Mouse (Mus musculus) layer of hippocampus, postnatal 14 days (tissue): ENCODE results near the gene Btbd8. TPM values are rescaled to one million over a fixed set of nuclear protein-coding genes. Genes with fewer than 3 reads are reported as not detected.

ENCODE experiments used
- DNase-seq, 2 experiments: peaks; one replicate each; pipeline ENCODE4 v3.0.0; 2021 to 2022; ENCODE audit warnings: low spot score in 2 of 2, mixed read lengths in 1 of 2
- long read RNA-seq, 2 experiments: library from polyadenylated mRNA; stranded (forward); transcript quantifications; one replicate each; pipeline ENCODE4 v2.0.0; 2021
- total RNA-seq, 2 experiments: library from RNA; stranded (reverse); gene quantifications; 2 replicates each; pipeline ENCODE4 v1.2.3; 2021

The Btbd8 gene
- 10 to 100 TPM; 90.8 to 99.5 TPM for total RNA-seq
- long read RNA-seq, experiment 1, full-length matches to known transcripts = 7 of 28 reads
- long read RNA-seq, experiment 1, partial matches to known transcripts = 15 of 28 reads
- long read RNA-seq, experiment 1, other reads (novel, unspliced or antisense) = 6 of 28 reads
- long read RNA-seq, experiment 2, full-length matches to known transcripts = 12 of 36 reads
- long read RNA-seq, experiment 2, partial matches to known transcripts = 22 of 36 reads
- long read RNA-seq, experiment 2, other reads (novel, unspliced or antisense) = 2 of 36 reads

DNA sequence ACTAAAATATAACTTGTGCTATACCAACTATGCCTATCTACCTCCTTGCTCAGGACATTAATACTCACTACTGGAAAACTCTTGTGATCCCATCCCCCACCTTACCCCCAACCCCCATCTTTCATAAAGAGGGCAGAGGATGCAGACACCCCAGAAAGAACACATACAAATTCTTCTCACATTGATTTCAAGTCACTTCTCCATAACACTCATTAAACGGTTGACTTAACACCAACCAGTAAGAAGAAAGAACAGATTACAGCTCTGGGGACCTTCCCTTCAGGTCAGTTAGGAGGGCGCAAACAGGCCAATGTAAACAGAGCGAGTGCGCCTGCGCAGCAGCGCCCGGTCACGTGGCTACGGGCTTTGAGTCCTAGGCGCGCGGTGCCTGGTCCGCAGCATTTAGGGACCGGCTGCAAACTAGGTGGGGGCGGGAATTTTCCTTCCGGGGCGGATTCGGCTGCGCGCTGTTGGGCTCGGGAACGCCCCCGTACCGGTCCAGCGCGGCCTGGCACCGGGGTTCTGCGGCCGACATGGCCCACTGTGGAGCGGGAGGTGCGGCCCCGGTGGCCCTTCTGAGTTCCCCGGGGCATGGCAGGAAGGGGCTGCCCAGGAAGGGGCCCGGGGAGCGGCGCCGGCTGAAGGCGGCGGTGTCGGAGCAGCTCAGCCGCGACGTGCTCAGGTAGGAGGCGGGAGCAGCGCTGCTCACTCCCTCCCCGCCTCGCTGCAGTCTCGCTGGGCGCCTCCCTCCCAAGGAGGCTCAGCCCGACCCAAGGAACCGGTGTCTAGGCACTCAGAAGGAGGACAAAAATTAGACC is at the start of gene Btbd8:
TSS of gene Btbd8 (plus strand) at position 534 of the 818 bp plus-strand sequence.
- peak; percentile 92 to 94 for DNase-seq

DNA sequence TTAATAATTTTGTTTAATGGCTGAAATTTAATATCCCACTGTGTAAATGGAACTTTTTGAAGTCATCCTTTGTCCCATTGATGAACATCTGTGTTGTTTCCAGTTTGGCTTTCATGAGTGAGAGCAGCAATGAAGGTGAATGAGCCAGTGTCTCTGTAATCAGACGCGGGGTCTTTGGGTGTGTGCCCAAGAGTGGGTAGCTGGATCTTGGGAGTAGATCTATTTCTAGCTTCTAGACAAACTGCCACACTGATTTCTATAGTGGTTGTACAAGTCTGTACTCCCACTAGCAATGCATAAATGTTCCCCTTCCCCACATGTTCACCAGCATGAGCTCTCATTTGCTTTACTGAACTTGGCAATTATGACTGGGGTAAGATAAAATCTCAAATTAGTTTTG is 48.4 kb upstream of the Btbd8 start:
- DNase-seq = no peak

DNA sequence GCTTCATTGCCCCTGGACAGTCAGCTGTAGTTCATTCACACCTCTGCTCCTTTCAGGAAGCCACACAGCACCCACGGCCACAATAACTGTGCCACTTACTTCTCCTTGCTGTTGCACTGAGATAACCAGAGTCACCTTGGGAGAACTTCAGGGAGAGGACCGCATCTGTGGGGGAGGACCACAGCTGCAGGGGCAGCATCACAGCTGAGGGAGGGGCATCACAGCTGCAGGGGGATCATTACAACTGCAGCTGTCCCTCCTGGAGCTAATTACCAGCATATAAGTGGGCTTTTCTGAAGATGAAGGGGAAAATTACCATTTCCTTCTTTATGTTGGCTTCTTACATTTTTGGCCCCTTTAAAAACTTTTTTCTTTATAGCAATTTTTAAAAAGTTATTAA is 43.4 kb upstream of the Btbd8 start:
- no peak for DNase-seq

DNA sequence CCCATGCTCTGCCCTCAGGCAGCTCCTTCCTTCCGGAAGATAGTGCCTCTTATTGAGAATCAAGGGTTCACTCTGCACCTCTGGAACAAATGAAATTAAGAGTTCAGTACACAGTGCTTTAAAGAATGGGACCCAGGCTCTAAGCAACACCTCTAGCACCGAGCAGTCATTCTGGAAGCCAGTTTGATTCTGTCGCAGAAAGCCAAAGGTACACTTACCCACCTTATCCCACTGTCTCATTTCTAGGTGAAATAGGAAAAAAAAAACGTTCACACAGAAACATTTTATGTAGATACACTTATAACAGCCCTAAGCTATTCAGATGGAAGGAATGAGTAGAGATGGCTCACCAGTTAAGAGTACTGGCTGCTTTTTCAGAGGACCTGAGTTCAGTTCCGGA is 35.4 kb upstream of the Btbd8 start, which contains the start of gene Ephx4:
TSS of gene Ephx4 (plus strand) at position 301 of the 400 bp plus-strand sequence.
- no peak for DNase-seq

DNA sequence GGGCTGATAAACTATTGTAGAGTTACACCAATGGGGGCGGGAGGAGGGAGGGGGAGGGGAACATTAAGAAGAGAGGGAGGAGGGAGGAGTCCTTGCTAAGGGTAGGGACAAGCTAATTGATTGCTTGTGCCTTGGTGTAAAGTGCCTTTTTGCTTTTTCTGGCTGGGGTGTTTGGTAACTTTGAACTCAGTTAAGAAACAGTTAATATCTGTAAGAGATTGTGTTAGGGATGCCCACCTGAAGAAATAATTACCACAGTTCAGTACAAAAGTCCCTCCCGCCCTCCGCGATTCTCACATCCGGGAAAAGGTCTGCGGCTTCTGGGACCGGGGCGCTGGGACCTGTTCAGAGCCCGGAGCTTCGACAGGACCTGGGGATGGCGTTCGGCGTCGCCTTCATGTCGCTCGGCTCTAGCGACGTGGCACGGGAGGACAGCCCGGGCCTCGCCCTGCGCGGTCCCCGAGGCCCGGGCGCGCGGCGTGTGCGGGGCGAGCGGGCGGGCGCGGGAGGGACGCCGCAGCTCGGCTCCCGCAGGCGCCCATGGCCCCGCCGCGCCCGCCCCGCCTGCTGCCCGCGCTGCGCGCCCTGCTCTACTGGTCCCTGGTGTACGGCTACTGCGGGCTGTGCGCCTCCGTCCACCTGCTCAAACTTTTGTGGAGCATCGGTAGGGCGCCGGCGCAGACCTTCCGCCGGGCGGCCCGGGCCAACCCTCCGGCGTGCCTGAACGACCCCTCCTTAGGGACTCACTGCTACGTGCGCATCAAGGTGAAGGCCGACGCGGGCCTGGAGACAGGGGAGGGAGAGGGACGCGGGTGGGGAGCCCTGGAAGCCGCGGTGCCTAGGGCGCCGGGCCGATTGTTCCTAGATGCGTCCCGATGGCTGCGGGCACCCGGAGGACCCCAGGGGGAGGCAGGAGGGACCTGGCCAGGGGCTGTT is 34.5 kb upstream of the Btbd8 start:
- DNase-seq = no peak

DNA sequence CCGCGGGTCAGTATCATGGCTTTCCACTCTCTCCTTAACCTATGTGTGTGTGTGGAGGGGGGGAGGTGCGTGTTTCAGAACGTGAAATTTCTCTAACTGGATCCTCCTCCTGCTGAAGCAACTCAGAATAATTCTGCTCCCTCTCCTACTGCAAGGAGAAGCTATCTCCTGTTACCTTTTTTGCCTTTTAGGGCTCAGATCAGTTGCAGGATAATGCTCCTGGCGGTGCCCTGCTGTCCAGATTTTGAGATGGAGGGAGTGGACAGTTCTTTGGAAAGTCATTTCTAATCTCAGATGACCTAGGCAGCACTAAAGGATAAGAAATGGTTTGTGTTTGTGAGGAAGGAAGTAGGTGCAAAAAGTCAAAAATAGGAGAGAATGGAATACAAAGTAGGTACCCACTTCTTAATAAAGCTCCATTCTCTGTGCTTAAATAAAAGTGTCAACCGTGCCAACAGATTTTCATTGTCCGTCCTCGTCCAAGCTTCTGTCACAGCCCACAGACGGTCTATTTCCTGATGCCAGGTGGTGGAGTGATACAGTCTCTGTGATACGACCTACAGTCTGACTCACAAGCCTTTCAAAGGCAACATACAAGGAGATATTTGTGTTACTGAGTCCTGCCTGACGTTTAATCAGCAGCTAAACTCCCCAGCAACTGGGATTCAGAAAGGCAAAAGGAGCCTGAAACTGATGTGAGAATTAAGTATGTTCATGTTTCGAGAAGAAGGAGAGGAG is 33.7 kb upstream of the Btbd8 start:
- peak in 1 of 2 experiments; percentile 48 for DNase-seq

DNA sequence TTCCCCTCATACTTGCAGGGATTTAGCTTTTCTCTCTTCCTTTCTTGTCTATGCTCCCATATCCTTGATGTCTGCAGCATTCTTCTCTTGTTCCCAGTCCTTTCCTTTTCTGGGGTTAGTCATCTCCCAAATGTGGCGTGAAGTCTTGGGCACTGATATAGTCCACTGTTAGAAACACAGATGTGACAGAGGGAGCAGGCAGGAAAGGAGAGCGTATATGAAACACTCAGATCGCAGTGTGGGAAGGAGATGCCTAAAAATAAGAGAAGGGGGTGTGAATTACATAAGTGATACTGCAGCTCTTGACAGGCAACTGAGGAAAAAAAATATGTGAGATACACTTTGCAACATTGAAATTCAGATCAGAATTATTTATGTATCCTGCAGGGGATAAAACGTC is 32.4 kb upstream of the Btbd8 start:
- DNase-seq = no peak

DNA sequence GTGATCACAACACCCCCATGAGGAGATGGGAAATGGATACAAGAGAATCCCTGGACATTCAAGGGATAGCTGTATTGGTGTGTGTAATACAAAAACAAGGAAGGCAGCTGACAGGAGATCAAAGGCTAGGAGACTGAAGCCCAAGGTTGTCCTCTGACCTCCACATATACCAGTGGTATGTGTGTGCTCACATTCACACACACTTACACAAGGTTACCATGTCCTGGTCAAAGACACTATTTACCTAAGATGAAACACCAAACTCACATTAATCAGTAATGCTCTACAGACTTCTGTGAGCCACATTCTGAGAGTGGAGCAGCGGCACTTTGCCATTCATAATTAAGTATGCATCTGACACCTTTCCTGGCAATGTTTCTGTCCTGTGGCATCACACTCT is 27.5 kb upstream of the Btbd8 start:
- DNase-seq = no peak

DNA sequence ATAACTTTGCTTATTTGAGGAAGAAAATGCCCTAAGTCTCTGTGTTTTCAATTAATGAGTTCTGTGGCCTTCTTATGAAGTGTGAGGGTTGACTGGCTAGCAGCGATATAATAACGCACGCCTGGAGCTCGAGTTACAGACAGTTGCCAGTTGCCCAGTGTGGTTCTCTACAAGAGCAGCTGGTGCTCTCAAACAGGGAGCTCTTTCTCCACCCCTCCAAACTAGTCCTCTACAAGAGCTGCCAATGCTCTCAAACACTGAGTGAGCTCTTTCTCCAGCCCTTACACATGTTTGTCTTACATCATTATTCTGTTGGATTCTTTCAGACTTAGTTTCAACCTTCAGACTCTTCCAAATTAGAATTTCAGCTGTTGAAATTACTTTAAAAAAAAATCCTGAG is 26.5 kb upstream of the Btbd8 start:
- DNase-seq = peak in 1 of 2 experiments; percentile 55

DNA sequence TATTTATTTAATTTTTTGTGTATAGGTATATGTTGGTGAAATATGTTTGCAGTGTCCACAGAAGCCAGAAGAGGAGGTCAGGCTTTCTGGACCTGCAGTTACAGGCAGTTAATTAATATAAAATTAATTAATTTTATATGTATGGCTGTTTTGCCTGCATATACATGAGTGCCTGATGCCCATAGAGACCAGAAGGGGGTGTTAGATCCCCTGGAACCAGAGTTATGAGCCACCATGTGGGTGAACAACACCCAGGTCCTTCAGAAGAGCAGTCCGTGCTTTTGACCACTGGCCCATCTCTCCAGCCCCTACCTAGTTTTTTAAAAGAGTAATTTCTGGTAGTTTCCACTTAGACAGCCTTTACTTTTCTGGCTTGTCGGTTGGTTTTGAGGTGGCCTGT is 25.5 kb upstream of the Btbd8 start:
- DNase-seq = no peak

DNA sequence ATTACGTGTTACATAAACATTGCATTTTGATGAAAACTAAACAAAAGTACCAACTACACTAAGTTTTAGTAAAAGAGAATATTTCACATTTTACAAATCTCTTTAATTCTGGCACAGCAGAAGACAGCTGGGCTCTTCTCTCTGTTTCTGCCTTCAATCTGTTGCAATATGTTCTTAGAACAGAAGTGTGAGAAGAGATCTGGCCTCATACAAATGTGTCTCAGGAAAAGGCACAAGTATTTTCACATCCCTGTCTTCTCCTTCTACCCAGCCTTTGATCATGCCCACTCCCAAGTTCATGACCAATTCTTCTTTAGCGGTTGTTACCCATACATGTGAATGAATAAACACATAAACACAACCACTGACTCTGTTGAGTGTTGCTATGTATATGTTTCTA is 22.7 kb upstream of the Btbd8 start:
- peak in 1 of 2 experiments; percentile 71 for DNase-seq

DNA sequence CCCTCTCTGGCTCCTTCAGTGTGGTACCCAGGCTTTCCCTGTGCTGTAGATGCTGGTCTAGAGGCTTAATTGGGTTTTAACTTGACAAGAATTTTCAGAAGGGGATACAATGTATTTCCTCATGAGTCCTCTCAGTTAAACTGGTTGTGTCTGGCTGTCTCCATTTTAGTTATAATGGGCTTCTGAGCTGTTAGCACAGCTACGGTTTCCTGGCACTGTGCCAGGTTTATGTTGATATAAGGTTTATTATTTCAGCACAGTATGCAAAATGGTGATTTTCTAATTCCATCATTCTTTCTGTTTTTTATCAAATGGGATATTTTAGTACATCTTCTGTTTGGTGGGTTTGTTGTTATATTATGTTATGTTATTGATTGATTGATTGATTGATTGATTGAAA is 16.1 kb upstream of the Btbd8 start:
- no peak for DNase-seq

DNA sequence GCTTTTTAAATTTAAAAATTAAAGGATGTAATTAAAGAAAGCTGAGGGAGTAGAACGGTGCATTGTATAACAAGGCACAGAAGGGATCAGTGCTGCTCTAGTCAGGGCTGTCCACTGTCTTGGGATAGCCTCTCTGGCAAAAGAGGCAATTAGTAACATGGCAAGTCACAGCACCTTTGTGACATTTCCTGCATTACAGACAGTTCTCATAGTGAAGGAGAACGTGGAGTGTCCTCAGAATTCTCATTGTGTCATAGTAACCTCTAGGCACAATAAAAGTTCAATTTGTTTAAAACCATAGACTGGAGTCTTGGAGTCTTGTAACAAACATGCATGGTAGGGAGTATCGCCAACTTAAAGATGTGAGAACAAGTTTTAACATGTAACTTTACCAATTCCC is 6.5 kb upstream of the Btbd8 start, which contains the start of gene Lpcat2b:
TSS of gene Lpcat2b (plus strand) at position 301 of the 400 bp plus-strand sequence.
- DNase-seq = no peak

DNA sequence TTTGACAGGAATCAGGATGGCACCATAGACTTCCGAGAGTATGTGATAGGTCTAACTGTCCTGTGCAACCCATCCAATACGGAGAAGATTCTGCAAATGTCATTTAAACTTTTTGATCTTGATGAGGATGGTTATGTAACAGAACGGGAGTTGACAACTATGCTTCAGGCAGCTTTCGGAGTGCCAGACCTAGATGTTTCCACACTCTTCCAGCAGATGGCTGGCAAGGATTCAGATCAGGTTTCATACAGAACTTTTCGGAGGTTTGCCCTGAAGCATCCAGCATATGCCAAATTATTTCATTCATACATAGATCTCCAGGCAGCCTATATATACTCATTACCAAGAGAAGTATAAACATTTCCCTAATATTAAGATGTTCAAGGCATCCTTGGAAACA is 3.8 kb upstream of the Btbd8 start:
- DNase-seq = no peak

DNA sequence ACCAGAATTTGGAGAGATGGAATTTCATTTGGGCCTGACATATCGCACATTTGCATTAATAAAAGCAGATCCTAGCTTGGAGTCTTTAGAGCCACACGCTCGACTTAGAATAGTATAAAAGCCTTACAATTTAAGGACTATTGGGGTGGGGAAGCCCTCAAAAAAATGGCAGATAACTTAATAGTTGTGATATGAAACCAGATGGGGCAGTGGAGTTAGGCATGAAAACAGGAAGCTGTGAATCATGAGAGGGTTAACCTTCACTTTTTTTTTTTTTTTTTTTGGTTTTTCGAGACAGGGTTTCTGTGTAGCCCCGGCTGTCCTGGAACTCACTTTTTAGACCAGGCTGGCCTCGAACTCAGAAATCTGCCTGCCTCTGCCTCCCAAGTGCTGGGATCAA is 1.6 kb upstream of the Btbd8 start:
- DNase-seq = no peak

DNA sequence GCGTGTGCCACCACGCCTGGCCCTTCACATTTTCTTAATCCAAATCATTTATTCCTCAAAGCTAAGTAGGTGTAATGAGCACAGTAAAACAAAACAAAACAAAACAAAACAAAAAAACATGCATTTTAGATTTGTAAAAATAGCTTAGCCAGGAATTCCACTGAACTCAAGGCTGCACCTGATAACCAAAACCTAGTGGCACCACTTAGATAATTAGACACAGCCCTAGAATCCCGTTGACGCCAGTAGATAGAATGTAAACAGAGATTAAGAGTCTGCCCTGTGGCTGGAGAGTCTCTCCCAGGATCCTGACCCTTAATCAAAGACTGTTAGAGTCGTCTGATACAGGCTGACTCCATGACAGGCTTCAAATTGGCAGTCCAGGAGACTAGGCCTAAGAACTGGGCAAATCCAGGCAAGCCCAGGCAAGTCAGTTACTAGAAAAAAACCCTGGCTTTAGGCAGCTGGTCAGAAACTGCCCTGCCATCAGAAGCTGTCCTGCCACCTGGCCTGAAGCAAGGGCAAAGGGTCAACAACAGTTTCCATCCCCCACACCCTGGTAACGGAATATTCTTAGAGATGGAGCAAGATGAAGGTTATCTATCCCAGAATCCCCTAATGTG is 1.1 kb upstream of the Btbd8 start:
- no peak for DNase-seq

DNA sequence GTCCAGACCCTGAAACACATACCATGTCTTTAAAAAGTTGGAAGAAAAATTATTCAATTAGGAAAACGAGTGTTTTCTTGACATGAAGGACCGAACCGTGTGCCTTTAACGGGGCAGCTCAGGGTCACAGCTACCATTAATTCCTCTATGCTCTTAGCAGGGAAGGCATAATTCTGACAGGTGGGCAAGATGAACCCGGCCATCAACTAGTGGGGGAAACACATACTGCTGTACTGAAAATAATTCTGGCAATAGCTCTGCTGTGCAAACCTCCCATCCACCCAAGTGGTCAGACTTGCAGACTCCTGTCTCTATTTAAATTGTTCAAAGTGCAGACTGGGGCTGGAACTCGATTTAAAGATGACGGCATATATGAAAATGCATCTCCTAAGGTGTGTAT is 556 bp downstream of the Btbd8 start:
- no peak for DNase-seq

DNA sequence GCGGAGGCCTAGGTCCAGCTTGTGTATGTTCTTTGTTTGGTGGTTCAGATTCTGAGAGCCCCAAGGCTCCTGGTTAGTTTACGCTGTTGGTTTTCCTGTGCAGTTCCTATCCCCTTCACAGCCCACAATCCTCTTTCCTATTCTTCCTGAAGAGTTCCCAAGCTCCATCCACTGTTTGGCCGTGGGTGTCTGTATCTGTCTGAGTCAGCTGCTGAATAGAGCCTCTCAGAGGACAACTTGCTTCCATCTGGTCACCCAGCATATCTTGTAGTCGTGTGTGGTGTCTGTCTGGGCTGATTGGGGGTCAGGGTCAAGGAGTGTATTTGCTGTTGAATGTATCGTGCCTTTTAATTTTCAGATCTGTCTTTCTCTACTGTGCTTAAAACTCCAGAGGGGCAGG is 4.1 kb downstream of the Btbd8 start:
- no peak for DNase-seq

DNA sequence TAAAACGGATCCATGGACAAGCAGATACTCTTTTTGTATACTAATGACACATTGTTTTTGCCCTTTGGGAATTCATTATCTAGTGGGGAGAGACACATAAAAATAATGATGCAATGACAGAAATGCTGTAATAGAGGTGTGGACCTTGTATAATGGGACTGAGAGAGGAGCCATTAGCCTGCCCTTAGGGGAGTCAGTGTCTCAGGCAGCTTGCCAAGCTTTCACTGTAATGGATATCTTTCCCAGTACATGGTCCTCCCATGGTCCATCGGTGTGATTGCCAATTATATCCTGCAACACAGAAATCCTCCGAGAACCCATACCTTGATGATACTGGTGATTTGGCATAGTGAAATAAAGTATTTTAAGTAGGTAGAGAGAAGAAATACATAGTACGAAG is 6.5 kb downstream of the Btbd8 start:
- no peak for DNase-seq

DNA sequence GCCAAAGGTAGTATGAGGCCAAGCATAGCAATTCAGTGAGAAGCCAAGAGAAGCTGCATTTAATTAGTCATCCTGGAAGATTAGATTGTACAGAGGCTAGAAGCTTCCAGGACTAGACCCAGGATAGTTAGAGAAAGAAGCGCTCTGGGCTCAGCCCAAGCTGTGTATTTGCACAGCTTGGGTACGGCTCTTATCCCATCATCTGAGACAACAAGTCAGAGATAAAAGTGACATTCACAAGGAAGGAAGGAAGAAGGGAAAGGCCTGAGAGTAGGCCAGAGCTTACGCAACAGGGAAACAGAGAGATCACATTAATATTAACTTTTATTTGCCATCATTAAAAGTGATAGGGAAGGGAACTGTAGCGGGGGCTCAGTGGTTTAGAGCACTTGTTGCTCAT is 10.2 kb downstream of the Btbd8 start:
- no peak for DNase-seq
